Mouse (Mus musculus) forebrain, embryonic 13.5 days (tissue): ENCODE measurements around the gene Itga7. TPM values are rescaled to one million over a fixed set of nuclear protein-coding genes. Genes with fewer than 3 reads are reported as not detected.

Source experiments
- ATAC-seq: fragments of 200-750 bp; cut with Nextera tagmentation; 2 replicates; pipeline ENCODE4 v1.8.0; 2017
- H3K27ac ChIP-seq: fragments of 300-500 bp; sonication (generic); 2 replicates; pipeline ENCODE4 v1.5.1; 2015; ENCODE audit warnings: inconsistent platforms, mild to moderate bottlenecking, moderate library complexity
- H3K27me3 ChIP-seq: fragments of 300-500 bp; sonication (generic); 2 replicates; pipeline ENCODE4 v1.6.1; 2015; ENCODE audit warnings: mild to moderate bottlenecking, inconsistent platforms
- H3K36me3 ChIP-seq: fragments of 300-500 bp; sonication (generic); 2 replicates; pipeline ENCODE4 v1.6.1; 2015; ENCODE audit warnings: mild to moderate bottlenecking, inconsistent platforms; ENCODE audit not compliant: poor library complexity, severe bottlenecking
- H3K4me1 ChIP-seq: fragments of 300-500 bp; sonication (generic); 2 replicates; pipeline ENCODE4 v1.6.1; 2015; ENCODE audit warnings: inconsistent platforms
- H3K4me2 ChIP-seq: fragments of 300-500 bp; sonication (generic); 2 replicates; pipeline ENCODE4 v1.6.1; 2015; ENCODE audit warnings: inconsistent platforms, mild to moderate bottlenecking, moderate library complexity
- H3K4me3 ChIP-seq: fragments of 300-500 bp; sonication (generic); 2 replicates; pipeline ENCODE4 v1.5.1; 2015; ENCODE audit warnings: mild to moderate bottlenecking, inconsistent platforms
- H3K9ac ChIP-seq: fragments of 300-500 bp; sonication (generic); 2 replicates; pipeline ENCODE4 v1.6.1; 2015; ENCODE audit warnings: mild to moderate bottlenecking, inconsistent platforms
- H3K9me3 ChIP-seq: fragments of 300-500 bp; sonication (generic); replicated peaks from 2 replicates; pipeline ENCODE4 v1.6.1; 2016; ENCODE audit warnings: inconsistent platforms
- WGBS: fragments of 180-500 bp; shearing (Covaris S2); methylation state at CpG from one replicate; pipeline ENCODE4 v1.1.7; 2015; 5-methylcytosine and 5-hydroxymethylcytosine counted together
- polyA plus RNA-seq: library from polyadenylated mRNA; unstranded; fragments of >200 nt; fragmentation: Nextera tagmentation; extraction: Ambion mirVana; gene quantifications from 2 replicates; pipeline ENCODE4 v1.2.1, GENCODE M21; 2015

Gene Itga7
- polyA plus RNA-seq, 1 experiment from 2014 or later, result 0.83 TPM

DNA sequence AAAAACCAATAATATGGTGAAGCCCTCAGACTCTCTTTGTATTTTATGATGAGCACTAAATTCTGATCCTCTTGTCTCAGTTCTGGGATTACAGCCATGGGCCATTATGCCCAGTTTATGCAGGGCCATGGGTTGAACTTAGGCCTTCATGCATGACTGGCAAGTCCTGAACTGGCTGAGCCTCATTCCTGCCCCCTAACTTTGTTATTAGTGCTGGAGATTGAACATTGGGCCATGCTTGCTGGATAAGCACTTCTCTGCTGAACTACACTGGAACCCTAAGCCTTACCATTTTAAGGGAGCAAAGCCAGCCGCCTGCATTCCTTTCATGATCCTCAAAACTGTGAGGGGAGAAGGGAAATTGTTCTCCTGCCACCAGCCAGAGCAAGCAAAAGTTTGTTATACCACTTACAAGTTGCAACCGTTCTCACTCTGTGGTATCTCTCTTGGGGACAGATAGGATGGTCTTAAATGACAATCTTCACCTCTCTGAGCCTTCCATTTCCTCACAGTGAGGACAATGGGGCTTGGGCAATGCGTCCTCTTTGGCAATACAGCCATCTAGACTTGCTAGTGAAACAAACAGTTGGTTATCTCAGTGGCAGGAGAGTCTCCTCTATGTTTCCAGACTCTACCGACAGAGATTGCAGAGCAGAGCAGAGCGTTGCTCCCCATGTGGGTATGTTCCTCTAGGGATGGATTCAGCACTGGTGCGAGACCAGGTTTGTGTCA lies 33.7 kb upstream of the Itga7 start:
- H3K9me3 ChIP-seq, result no peaks in the 10 kb centered on the region
- H3K4me3 ChIP-seq, result no peak overlapping the region
- no peak overlapping the region for H3K27ac ChIP-seq
- H3K4me1 ChIP-seq, result peaks cover 9% of the 10 kb centered on the region
- 82% methylated on average over 6 of the region's 6 CpGs for WGBS
- no peak overlapping the region for H3K9ac ChIP-seq
- no peak overlapping the region for H3K4me2 ChIP-seq
- H3K36me3 ChIP-seq, result no peaks in the 10 kb centered on the region
- peaks cover 16% of the 10 kb centered on the region for H3K27me3 ChIP-seq
- no peak for ATAC-seq

DNA sequence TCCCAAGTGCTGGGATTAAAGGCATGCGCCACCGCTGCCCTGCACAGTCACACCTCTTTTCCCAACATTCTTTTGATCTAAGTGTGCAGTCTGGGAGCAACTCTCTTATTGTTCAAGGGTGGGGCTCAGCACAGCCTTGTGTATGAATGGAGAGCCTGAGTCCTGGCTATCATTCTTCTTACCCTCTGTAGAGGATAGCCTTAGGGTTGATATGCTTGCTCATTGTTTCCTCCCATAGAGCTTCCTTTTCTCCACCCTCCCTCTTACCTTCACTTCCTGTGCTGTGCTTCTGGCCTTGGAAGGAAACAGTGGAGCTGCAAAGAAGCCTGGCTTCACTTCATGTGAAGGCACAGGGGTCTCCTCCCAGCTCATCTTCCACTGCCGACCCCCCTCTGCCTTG lies 32.9 kb upstream of the Itga7 start, which contains the start of gene Cd63:
TSS of gene Cd63 (plus strand) at position 292 of the 400 bp plus-strand sequence.
- no peaks in the 10 kb centered on the region for H3K9me3 ChIP-seq
- H3K4me1 ChIP-seq, result peaks cover 7% of the 10 kb centered on the region
- no peak within 1 kb of the TSS for H3K27ac ChIP-seq
- peaks cover 14% of the 10 kb centered on the region for H3K27me3 ChIP-seq
- no peak for ATAC-seq
- no peak within 1 kb of the TSS for H3K9ac ChIP-seq
- H3K4me3 ChIP-seq, result no peak within 1 kb of the TSS
- H3K36me3 ChIP-seq, result no peaks in the 10 kb centered on the region
- WGBS, result 71% methylated on average over 3 of the region's 3 CpGs
- no peak within 1 kb of the TSS for H3K4me2 ChIP-seq

DNA sequence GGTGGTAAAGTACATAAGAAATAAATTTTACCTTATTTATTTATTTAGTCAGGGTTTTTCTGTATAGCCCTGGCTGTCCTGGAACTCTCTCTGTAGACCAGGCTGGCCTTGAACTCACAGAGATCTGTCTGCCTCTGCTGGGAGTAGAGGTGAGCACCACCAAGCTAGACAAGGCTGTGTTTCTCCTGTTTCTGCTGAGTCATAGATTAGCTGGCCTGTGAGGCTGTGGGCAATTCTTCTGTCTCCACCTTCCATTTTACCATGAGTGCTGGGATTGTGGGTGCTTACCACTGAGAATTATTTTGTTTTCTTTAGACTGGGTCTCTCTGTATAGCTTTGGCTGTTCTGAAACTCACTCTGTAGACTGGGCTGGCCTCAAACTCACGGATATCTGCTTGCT lies 32.2 kb upstream of the Itga7 start:
- no peaks in the 10 kb centered on the region for H3K9me3 ChIP-seq

GRCm38 (mm10) chr10:128902409-128902988 lies 31.1 kb upstream of the Itga7 start:
- no peak for ATAC-seq
- Histone ChIP-seq H3K9ac (no peak overlapping the region), H3K9me3 (no peaks in the 10 kb centered on the region), H3K27me3 (no peaks in the 10 kb centered on the region), H3K36me3 (no peaks in the 10 kb centered on the region), H3K27ac (no peak overlapping the region), H3K4me1 (no peaks in the 10 kb centered on the region), H3K4me2 (no peak overlapping the region), H3K4me3 (no peak overlapping the region)
- WGBS, result 75% methylated on average over 3 of the region's 3 CpGs

More for the DNA sequence above, 32.2 kb upstream of the Itga7 start:
- peaks cover under 1% of the 10 kb centered on the region; the same call in 1 of the 2 replicates for H3K4me1 ChIP-seq
- no peak for ATAC-seq
- WGBS, result 78% methylated on average over 1 of the region's 1 CpGs
- H3K36me3 ChIP-seq, result no peaks in the 10 kb centered on the region
- no peak overlapping the region for H3K4me3 ChIP-seq
- no peak overlapping the region for H3K4me2 ChIP-seq
- peaks cover 7% of the 10 kb centered on the region for H3K27me3 ChIP-seq
- H3K9ac ChIP-seq, result no peak overlapping the region
- H3K27ac ChIP-seq, result no peak overlapping the region

DNA sequence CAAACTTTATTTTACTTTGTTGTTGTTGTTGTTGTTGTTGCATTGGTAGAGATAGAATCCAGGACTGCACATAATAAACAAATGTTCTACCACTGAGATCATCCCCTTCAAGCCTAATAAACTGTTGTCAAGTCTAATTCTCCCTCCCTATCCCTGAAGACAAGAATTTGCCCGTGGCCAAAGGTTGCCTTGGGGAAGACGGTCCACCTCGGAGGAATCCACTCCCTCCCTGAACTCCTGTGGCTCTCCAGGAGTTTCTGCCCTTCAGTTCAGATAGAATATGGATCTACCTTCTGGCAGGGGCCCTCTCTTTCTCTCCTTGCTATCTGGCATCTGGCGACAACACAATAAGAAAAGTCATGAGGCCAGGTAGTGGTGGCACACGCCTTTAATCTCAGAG lies 28.8 kb upstream of the Itga7 start:
- WGBS, result 76% methylated on average over 5 of the region's 5 CpGs
- Histone ChIP-seq H3K4me3 (no peak overlapping the region), H3K4me1 (peaks cover 7% of the 10 kb centered on the region; the same call in 1 of the 2 replicates), H3K36me3 (no peaks in the 10 kb centered on the region), H3K27ac (no peak overlapping the region), H3K27me3 (peaks cover 5% of the 10 kb centered on the region; the same call in 1 of the 2 replicates), H3K9ac (no peak overlapping the region), H3K4me2 (no peak overlapping the region), H3K9me3 (no peaks in the 10 kb centered on the region)
- no peak for ATAC-seq

DNA sequence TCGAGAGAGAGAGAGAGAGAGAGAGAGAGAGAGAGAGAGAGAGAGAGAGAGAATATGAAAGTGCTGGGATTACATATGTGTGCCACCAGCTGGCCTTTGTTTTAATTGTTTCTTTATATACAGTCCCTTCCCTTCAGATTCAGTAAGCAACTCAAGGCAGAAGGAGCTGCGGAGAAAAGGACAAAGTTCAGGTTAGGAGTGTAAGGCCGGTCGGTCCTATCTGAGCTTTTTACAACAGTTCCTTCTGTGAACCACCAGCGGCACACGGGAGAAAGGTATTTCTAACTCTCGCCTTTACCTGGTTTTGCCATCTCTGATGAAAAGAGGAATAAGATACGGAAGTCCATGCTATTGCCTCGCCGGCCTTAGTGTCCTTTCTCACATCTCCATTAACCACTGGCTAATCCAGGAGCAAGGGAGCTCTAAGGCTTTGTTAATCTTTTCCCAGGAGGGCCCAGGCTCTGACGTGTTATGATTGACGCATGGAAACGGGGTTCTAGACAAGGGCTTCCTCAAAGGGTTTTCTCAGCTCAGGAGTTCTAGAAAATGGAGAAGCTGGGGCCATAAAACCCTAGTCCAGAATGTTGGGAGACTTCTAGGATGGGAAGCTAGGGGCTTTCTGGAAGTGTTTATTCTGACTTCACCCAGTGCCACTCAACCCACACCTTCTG lies 24.7 kb upstream of the Itga7 start:
- Histone ChIP-seq H3K4me2 (peak overlapping the region; percentile 83), H3K9ac (0 out of 2 replicates have a peak overlapping the region, but pooled peaks have one; percentile 82), H3K9me3 (no peaks in the 10 kb centered on the region), H3K36me3 (peaks cover 1% of the 10 kb centered on the region; the same call in 1 of the 2 replicates), H3K27me3 (peaks cover 5% of the 10 kb centered on the region; the same call in 1 of the 2 replicates), H3K4me1 (peaks cover 16% of the 10 kb centered on the region), H3K27ac (no peak overlapping the region), H3K4me3 (peak overlapping the region; percentile 74)
- WGBS, result 53% methylated on average over 13 of the region's 13 CpGs
- ATAC-seq, result no peak

DNA sequence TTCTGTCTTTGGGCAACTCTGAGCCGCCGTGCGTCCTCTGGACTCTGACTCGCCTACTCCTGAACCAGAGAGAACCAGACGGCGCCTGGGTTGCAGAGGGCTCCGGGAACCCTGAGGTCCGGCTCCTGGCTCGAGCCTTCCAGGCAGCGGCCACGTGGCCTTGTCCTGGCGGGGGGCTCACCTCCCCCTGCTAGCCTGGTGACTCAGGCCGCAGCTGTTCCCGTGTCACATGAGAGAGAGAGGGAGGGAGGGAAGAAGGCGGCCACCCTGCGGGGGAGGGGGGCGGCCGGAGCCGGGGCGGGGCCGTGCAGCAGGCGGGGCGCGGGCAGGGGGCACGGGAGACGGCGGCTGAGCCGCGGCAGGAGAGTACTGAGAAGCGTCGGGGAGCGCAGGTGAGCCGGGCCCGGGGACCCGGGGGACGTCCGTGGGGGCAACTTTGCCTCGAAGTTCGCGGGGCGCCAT lies 24.0 kb upstream of the Itga7 start:
- H3K9me3 ChIP-seq, result no peaks in the 10 kb centered on the region
- H3K27me3 ChIP-seq, result peaks cover 5% of the 10 kb centered on the region; the same call in 1 of the 2 replicates
- ATAC-seq, result peak; percentile 63
- peak overlapping the region; percentile 82 for H3K9ac ChIP-seq
- peak overlapping the region; percentile 83 for H3K4me2 ChIP-seq
- under 1% methylated on average over 29 of the region's 41 CpGs for WGBS
- H3K4me3 ChIP-seq, result peak overlapping the region; percentile 74
- peaks cover 16% of the 10 kb centered on the region for H3K4me1 ChIP-seq
- 0 out of 2 replicates have a peak overlapping the region, but pooled peaks have one; percentile 19 for H3K27ac ChIP-seq
- peaks cover 4% of the 10 kb centered on the region; the same call in 1 of the 2 replicates for H3K36me3 ChIP-seq

DNA sequence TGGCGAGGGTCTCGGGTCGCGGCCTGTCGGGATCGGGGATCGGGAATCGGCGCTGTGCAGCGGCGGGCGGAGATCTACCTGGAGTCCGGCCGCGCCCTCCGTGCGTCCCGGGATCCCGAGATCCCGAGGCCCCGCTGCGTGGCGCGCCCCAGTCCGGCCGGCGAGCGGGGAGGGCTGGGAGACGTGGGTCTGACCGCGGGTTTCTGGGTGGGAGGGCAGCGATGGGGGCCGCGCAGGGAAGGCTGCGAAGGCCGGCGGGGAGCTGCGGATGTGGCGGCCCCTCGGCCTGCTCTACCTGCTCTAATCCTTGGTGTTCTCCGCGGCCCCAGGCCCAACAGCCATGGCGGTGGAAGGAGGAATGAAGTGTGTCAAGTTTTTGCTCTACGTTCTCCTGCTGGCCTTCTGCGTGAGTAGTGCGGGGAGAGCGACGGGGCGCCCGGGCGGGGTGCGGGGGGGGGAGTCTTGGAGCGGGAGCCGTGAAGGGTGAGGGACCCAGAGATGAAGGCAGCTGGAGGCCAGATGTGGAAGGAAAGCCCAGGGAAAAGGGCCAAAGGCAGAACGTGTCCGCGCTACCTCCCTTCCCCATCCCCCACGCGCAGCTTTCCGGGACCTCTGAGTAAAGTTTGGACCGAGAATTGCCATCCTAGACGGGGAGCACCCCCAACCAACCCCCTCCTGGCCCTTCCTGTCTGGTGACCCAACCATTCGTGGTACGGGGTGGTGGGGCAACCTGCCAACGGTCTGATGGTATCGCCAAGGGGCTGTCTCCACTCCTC lies 23.4 kb upstream of the Itga7 start:
- Histone ChIP-seq H3K9ac (peak overlapping the region; percentile 82), H3K27ac (0 out of 2 replicates have a peak overlapping the region, but pooled peaks have one; percentile 19), H3K36me3 (peaks cover 4% of the 10 kb centered on the region; the same call in 1 of the 2 replicates), H3K4me3 (peak overlapping the region; percentile 74), H3K27me3 (peaks cover 5% of the 10 kb centered on the region; the same call in 1 of the 2 replicates), H3K9me3 (no peaks in the 10 kb centered on the region), H3K4me2 (peak overlapping the region; percentile 83), H3K4me1 (peaks cover 16% of the 10 kb centered on the region)
- 1% methylated on average over 51 of the region's 66 CpGs for whole genome bisulfite sequencing
- peak; percentile 37 for ATAC-seq

GRCm38 (mm10) chr10:128911430-128911829 lies 22.2 kb upstream of the Itga7 start:
- Histone ChIP-seq H3K36me3 (peaks cover 8% of the 10 kb centered on the region; the same call in 1 of the 2 replicates), H3K27me3 (peaks cover 5% of the 10 kb centered on the region; the same call in 1 of the 2 replicates), H3K27ac (no peak overlapping the region), H3K4me3 (no peak overlapping the region), H3K4me1 (peaks cover 16% of the 10 kb centered on the region), H3K9ac (no peak overlapping the region), H3K9me3 (no peaks in the 10 kb centered on the region), H3K4me2 (peak overlapping the region; percentile 83; the same call in 1 of the 2 replicates)
- ATAC-seq, result no peak
- WGBS, result 98% methylated on average over 6 of the region's 6 CpGs

GRCm38 (mm10) chr10:128912268-128912667 lies 21.4 kb upstream of the Itga7 start:
- H3K27me3 ChIP-seq, result peaks cover 5% of the 10 kb centered on the region; the same call in 1 of the 2 replicates
- no peak overlapping the region for H3K4me3 ChIP-seq
- H3K36me3 ChIP-seq, result peaks cover 13% of the 10 kb centered on the region; the same call in 1 of the 2 replicates
- no peaks in the 10 kb centered on the region for H3K9me3 ChIP-seq
- no peak overlapping the region for H3K4me2 ChIP-seq
- peaks cover 16% of the 10 kb centered on the region for H3K4me1 ChIP-seq
- WGBS, result 79% methylated on average over 4 of the region's 4 CpGs
- ATAC-seq, result no peak
- H3K9ac ChIP-seq, result no peak overlapping the region
- no peak overlapping the region for H3K27ac ChIP-seq

DNA sequence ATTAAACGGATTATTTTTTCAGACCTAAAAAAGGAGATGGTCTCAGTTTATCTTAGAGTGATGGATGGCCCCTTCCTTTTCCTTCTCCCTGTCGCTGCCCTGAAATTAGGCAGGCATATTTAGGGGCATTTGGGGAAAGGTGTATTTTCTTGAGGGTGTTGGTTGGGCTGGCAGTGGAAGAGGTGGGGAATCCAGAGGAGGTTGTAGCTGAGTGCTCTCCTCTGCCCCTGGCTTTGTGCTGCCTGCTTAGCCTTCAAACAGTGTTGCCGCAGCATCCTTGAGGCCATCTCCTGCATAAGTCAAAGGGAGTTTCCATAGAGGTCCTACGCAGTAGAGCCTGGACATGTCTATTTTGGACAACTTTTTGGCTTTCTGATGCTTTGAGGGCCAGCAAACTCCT lies 20.8 kb upstream of the Itga7 start:
- H3K27me3 ChIP-seq, result peaks cover 5% of the 10 kb centered on the region; the same call in 1 of the 2 replicates
- H3K9ac ChIP-seq, result no peak overlapping the region
- no peaks in the 10 kb centered on the region for H3K9me3 ChIP-seq
- H3K4me3 ChIP-seq, result no peak overlapping the region
- ATAC-seq, result no peak
- H3K27ac ChIP-seq, result peak overlapping the region; percentile 44; the same call in 1 of the 2 replicates
- peaks cover 18% of the 10 kb centered on the region for H3K36me3 ChIP-seq
- peaks cover 16% of the 10 kb centered on the region for H3K4me1 ChIP-seq
- 90% methylated on average over 4 of the region's 4 CpGs for WGBS
- no peak overlapping the region for H3K4me2 ChIP-seq
